Mouse (Mus musculus) liver, embryonic 11.5 days (tissue): ENCODE data around the gene Camkmt. TPM values are rescaled to one million over a fixed set of nuclear protein-coding genes. Genes with fewer than 3 reads are reported as not detected.

Experiments used
- ATAC-seq: fragments of 200-750 bp; cut with Nextera tagmentation; replicated peaks from 2 replicates; pipeline ENCODE4 v1.8.0; 2017; ENCODE audit warnings: moderate number of reproducible peaks, mild to moderate bottlenecking, moderate TSS enrichment, moderate library complexity; ENCODE audit not compliant: low FRiP score
- DNase-seq: peaks from one replicate; pipeline ENCODE4 v3.0.0-alpha.2; 2017; ENCODE audit warnings: low spot score
- H3K27ac ChIP-seq: fragments of 300-500 bp; sonication (generic); 2 replicates; pipeline ENCODE4 v1.5.1; 2014; ENCODE audit warnings: mild to moderate bottlenecking, low read depth, low read length, control low read depth
- H3K27me3 ChIP-seq: fragments of 300-500 bp; sonication (generic); replicated peaks from 2 replicates; pipeline ENCODE4 v1.6.1; 2014; ENCODE audit warnings: low read length, mixed read lengths; ENCODE audit not compliant: control insufficient read depth, insufficient read depth
- H3K36me3 ChIP-seq: fragments of 300-500 bp; sonication (generic); 2 replicates; pipeline ENCODE4 v1.6.1; 2014; ENCODE audit warnings: mild to moderate bottlenecking, low read length, moderate library complexity, mixed read lengths; ENCODE audit not compliant: control insufficient read depth, insufficient read depth
- H3K4me1 ChIP-seq: fragments of 300-500 bp; sonication (generic); replicated peaks from 2 replicates; pipeline ENCODE4 v1.6.1; 2014; ENCODE audit warnings: low read length, mixed read lengths; ENCODE audit not compliant: control insufficient read depth, insufficient read depth
- H3K4me2 ChIP-seq: fragments of 300-500 bp; sonication (generic); 2 replicates; pipeline ENCODE4 v1.6.1; 2014; ENCODE audit warnings: mild to moderate bottlenecking, control low read depth, moderate library complexity
- H3K4me3 ChIP-seq: fragments of 300-500 bp; sonication (generic); 2 replicates; pipeline ENCODE4 v1.5.1; 2014; ENCODE audit warnings: low read depth, low read length, control low read depth
- H3K9ac ChIP-seq: fragments of 300-500 bp; sonication (generic); 2 replicates; pipeline ENCODE4 v1.6.1; 2014; ENCODE audit warnings: low read depth, low read length, control low read depth
- H3K9me3 ChIP-seq: fragments of 300-500 bp; sonication (generic); 2 replicates; pipeline ENCODE4 v1.6.1; 2016; ENCODE audit warnings: low read length, inconsistent platforms, mixed read lengths; ENCODE audit not compliant: control insufficient read depth
- WGBS: fragments of 180-500 bp; shearing (Covaris S2); extraction: QIAGEN DNeasy Blood & Tissue Kit; methylation state at CpG from one replicate; pipeline ENCODE4 v1.1.7; 2014; 5-methylcytosine and 5-hydroxymethylcytosine counted together
- polyA plus RNA-seq: library from polyadenylated mRNA; unstranded; fragments of >200 nt; fragmentation: Nextera tagmentation; extraction: Ambion mirVana; gene quantifications from 2 replicates; pipeline ENCODE4 v1.2.1, GENCODE M21; 2014

Gene Camkmt
- polyA plus RNA-seq, 1 experiment from 2014 or later, result 6.4 TPM

GRCm38 (mm10) chr17:85342471-85342870 is 252.1 kb downstream of the Camkmt start:
- Histone ChIP-seq H3K9me3 (no peaks in the 10 kb centered on the region), H3K27me3 (no peaks in the 10 kb centered on the region; the same call in 1 of the 2 replicates), H3K4me2 (no peak overlapping the region), H3K9ac (no peak overlapping the region), H3K4me1 (no peaks in the 10 kb centered on the region), H3K27ac (no peak overlapping the region), H3K36me3 (no peaks in the 10 kb centered on the region), H3K4me3 (no peak overlapping the region)
- ATAC-seq (no peak), DNase-seq (no peak)
- WGBS, result 78% methylated on average over 5 of the region's 5 CpGs

DNA sequence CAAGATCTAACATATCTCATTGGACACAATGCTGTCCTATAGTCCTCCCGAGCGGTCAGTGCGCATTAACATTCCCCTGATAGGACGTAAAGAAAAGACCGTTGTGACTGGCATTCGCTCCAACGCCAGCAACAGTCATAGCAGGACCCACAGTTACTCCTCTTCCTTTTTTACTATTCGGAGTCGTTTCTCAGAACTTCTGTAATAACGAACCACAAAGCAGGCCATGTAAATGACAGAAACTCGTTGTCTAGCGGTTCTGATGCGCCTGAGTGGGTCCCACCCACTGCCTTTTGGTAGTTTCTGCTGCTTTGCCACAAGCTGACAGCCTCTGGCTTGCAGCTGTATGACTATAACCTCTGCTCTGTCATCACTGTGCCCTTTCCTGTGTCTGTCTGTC is 253.1 kb downstream of the Camkmt start:
- no peak overlapping the region for H3K27ac ChIP-seq

GRCm38 (mm10) chr17:85346701-85347100 is 256.3 kb downstream of the Camkmt start:
- no peak for ATAC-seq
- Histone ChIP-seq H3K36me3 (no peaks in the 10 kb centered on the region), H3K4me3 (no peak overlapping the region), H3K9ac (no peak overlapping the region), H3K27ac (no peak overlapping the region), H3K4me2 (no peak overlapping the region), H3K9me3 (no peaks in the 10 kb centered on the region), H3K4me1 (no peaks in the 10 kb centered on the region), H3K27me3 (no peaks in the 10 kb centered on the region; the same call in 1 of the 2 replicates)
- 81% methylated on average over 6 of the region's 6 CpGs for WGBS
- DNase-seq, result no peak

More for the DNA sequence above, 253.1 kb downstream of the Camkmt start:
- H3K9ac ChIP-seq, result no peak overlapping the region
- H3K27me3 ChIP-seq, result no peaks in the 10 kb centered on the region; the same call in 1 of the 2 replicates
- H3K9me3 ChIP-seq, result no peaks in the 10 kb centered on the region
- no peak overlapping the region for H3K4me2 ChIP-seq
- WGBS, result 82% methylated on average over 13 of the region's 13 CpGs
- no peak overlapping the region for H3K4me3 ChIP-seq
- no peak for ATAC-seq
- no peaks in the 10 kb centered on the region for H3K36me3 ChIP-seq
- no peak for DNase-seq
- H3K4me1 ChIP-seq, result no peaks in the 10 kb centered on the region

DNA sequence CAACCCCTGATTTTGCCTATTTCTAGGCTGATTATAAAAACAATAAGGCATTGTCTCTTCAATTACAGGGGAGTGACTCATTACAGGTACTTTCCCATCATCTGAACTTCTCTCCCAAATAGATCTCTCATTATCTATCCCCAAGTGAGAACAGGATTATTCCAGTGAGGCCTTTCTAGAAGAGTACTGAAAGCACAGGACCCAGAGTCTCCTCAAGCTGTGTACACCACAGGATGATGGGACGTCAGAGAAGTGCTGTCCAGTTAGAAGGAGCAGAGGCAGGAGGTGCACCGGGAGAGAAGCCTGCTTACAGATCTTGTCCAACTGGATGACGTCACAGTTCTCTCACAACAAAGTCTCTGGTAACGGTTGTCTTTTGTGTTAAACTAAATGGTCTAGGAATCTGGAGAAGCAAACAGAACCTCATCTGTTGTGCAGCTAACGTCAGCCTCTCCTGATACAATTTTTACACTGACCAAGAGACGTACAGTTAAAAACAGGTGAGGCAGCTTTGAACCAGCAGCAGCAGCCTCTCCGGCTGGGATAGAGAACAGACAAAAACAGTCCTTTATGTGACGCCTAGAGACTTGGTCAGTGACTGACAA is 259.1 kb downstream of the Camkmt start:
- H3K36me3 ChIP-seq, result no peaks in the 10 kb centered on the region
- H3K9me3 ChIP-seq, result no peaks in the 10 kb centered on the region
- no peaks in the 10 kb centered on the region for H3K4me1 ChIP-seq
- H3K4me3 ChIP-seq, result no peak overlapping the region
- no peak overlapping the region for H3K27ac ChIP-seq
- H3K9ac ChIP-seq, result no peak overlapping the region
- 80% methylated on average over 8 of the region's 8 CpGs for WGBS
- no peak overlapping the region for H3K4me2 ChIP-seq
- ATAC-seq (no peak), DNase-seq (no peak)
- no peaks in the 10 kb centered on the region; the same call in 1 of the 2 replicates for H3K27me3 ChIP-seq

DNA sequence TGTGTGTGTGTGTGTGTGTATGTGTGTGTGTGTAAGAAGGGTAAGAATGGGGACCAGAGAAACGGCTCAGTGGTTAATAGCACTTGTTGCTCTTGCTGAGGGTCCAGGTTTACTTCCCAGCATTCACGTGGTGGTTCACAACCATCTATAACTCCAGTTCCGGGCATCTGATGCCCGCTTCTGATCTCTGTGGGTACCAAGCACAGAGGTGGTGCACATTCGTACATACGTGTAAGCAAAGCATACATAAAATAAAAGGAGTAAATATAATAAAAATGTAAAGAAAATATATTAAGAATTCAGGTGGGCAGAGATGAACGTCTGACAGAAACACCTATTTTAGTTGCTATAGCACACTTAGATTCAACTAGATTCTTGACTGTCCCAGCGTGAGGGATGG is 260.9 kb downstream of the Camkmt start:
- 89% methylated on average over 8 of the region's 8 CpGs for WGBS
- Histone ChIP-seq H3K4me3 (no peak overlapping the region), H3K36me3 (no peaks in the 10 kb centered on the region), H3K4me2 (no peak overlapping the region), H3K27ac (no peak overlapping the region), H3K4me1 (no peaks in the 10 kb centered on the region), H3K27me3 (no peaks in the 10 kb centered on the region; the same call in 1 of the 2 replicates), H3K9ac (no peak overlapping the region), H3K9me3 (no peaks in the 10 kb centered on the region)
- ATAC-seq, result no peak
- DNase-seq, result no peak

GRCm38 (mm10) chr17:85352731-85353130 is 262.4 kb downstream of the Camkmt start:
- 78% methylated on average over 7 of the region's 7 CpGs for WGBS
- ATAC-seq, result no peak

GRCm38 (mm10) chr17:85353191-85353590 is 262.8 kb downstream of the Camkmt start:
- H3K4me1 ChIP-seq, result no peaks in the 10 kb centered on the region
- no peaks in the 10 kb centered on the region; the same call in 1 of the 2 replicates for H3K27me3 ChIP-seq
- 78% methylated on average over 6 of the region's 6 CpGs for WGBS
- no peaks in the 10 kb centered on the region for H3K9me3 ChIP-seq
- DNase-seq (no peak), ATAC-seq (no peak)
- H3K9ac ChIP-seq, result no peak overlapping the region
- no peak overlapping the region for H3K4me2 ChIP-seq
- H3K36me3 ChIP-seq, result no peaks in the 10 kb centered on the region
- no peak overlapping the region for H3K27ac ChIP-seq
- no peak overlapping the region for H3K4me3 ChIP-seq

More at GRCm38 (mm10) chr17:85352731-85353130, 262.4 kb downstream of the Camkmt start:
- Histone ChIP-seq H3K4me3 (no peak overlapping the region), H3K9me3 (no peaks in the 10 kb centered on the region), H3K27ac (no peak overlapping the region), H3K36me3 (no peaks in the 10 kb centered on the region), H3K4me2 (no peak overlapping the region), H3K9ac (no peak overlapping the region), H3K4me1 (no peaks in the 10 kb centered on the region), H3K27me3 (no peaks in the 10 kb centered on the region; the same call in 1 of the 2 replicates)
- no peak for DNase-seq

GRCm38 (mm10) chr17:85353636-85354035 is 263.3 kb downstream of the Camkmt start:
- no peak overlapping the region for H3K4me2 ChIP-seq
- H3K9ac ChIP-seq, result no peak overlapping the region
- DNase-seq, result no peak
- H3K9me3 ChIP-seq, result no peaks in the 10 kb centered on the region
- H3K36me3 ChIP-seq, result no peaks in the 10 kb centered on the region
- no peaks in the 10 kb centered on the region; the same call in 1 of the 2 replicates for H3K27me3 ChIP-seq
- 78% methylated on average over 10 of the region's 10 CpGs for WGBS
- no peak overlapping the region for H3K4me3 ChIP-seq
- H3K27ac ChIP-seq, result no peak overlapping the region
- no peaks in the 10 kb centered on the region for H3K4me1 ChIP-seq
- ATAC-seq, result no peak

DNA sequence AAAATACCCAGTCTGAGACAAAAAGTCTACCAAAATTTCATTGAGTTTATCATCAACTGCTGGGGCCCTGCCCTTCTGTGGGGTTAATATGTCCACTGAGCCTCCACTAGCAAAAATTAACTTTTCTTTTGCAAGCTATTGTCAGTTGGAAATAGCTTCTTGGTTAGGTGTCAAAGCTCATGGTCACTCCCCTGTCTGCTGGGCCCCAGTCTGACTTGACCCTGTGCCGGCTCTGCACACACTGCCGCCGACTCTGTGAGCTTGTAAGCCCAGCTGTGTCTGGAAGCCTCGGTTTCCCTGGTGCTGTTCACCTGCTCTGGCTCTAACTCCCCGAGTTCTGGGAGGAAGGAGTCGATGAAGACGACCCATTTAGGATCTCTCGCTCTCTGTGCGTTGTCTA is 265.0 kb downstream of the Camkmt start:
- WGBS, result 83% methylated on average over 9 of the region's 9 CpGs
- DNase-seq (no peak), ATAC-seq (no peak)
- no peaks in the 10 kb centered on the region for H3K9me3 ChIP-seq
- H3K36me3 ChIP-seq, result no peaks in the 10 kb centered on the region
- no peak overlapping the region for H3K4me2 ChIP-seq
- no peak overlapping the region for H3K27ac ChIP-seq
- H3K4me3 ChIP-seq, result no peak overlapping the region
- no peaks in the 10 kb centered on the region for H3K4me1 ChIP-seq
- H3K9ac ChIP-seq, result no peak overlapping the region
- no peaks in the 10 kb centered on the region; the same call in 1 of the 2 replicates for H3K27me3 ChIP-seq
